Mouse (Mus musculus) adipose tissue, adult 10 weeks (tissue): ENCODE results near the gene Pfn1. TPM values are rescaled to one million over a fixed set of nuclear protein-coding genes. Genes with fewer than 3 reads are reported as not detected.

Experiments
- polyA plus RNA-seq: library from polyadenylated mRNA; stranded (reverse); fragments of 350-450 nt; fragmentation: Illumina TruSeq; extraction: RNeasy Lipid Tissue Mini Kit (QIAGEN cat#74804); gene quantifications from one replicate; pipeline ENCODE4 v1.2.3, GENCODE M21; 2014; ENCODE audit warnings: low read depth, low replicate concordance

Gene Pfn1
- polyA plus RNA-seq = 446 TPM

DNA sequence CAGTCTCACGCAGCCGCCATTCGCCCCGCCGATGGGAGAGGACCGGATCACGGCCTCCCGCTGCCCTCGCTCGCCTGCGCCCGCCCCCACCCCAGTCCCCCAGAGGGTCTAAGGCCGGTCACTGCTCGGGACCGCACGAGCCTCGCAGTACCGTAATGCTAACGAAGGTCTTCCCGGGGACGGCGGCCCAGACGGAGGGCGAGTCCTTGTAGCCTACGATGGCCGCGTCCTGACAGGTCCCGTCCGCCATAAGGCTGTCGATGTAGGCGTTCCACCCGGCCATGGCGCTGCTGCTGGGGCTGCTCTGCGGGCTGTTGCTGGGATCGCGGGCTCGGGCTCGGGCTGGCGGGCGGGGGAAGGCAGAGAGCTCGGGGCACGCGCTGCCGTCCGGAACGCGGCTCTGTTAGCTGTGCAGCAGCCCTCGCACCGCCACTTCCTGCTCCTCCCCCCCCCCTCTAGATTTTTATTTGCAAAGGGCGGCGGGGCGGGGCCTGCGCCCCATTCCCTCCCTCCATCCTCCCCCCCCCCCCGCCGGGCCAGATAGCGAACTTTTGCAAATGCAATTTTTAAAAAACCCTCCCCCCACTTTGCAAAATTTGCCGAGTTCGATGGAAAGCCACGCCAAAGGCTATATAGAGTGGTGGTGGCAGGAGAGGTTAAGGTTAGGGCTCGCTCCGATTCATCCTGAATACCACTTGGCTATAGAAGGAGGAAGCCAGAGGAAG is at the start of gene Pfn1:
TSS of gene Pfn1 (minus strand) at position 447 of the 725 bp plus-strand sequence.

DNA sequence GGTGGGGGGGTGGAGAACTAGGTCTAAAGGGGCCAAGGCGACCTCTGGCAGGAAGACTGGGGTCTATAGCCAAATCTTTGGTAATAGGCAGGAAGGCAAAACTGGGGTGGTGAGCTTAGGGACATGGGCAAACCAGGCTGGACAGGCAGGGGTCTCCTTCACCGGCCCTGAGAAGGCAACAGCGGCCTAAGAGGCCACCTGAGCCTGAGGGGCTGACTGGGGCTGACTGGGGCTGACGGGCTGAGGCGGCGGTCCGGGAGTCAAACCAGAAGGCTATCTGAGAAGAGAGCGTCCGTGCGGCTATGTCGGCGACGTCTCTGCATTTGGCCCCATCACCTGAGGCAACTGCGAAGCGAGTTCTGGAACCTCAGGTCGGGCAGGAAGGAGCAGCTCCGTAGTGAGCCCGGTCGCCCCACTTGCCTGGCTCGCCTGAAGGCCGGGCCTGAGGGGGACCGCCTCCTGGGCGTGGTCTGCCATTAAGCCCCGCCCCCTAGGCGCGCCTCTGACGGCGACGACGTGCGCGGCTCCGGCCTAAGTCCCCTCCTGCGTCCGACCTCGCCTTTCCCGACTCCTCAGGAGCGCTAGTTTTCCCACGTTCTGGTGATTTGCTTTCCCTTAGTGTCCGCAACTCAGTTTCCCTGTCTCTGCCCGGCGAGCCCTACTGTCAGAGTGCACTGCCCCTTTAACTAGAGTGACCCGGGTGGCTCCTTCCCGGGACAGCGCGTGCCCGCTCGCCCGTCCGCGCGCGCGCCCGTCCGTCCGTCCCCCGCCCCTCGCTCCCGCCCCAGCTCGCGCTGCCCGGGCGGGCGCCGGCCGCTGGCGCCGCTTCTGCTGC is 45.5 kb upstream of the Pfn1 start, which contains the start of the genes Inca1 and Kif1c:
TSS of gene Inca1 (minus strand) at position 434 of the 835 bp plus-strand sequence.
TSS of gene Kif1c (plus strand) at position 827 of the 835 bp plus-strand sequence.

DNA sequence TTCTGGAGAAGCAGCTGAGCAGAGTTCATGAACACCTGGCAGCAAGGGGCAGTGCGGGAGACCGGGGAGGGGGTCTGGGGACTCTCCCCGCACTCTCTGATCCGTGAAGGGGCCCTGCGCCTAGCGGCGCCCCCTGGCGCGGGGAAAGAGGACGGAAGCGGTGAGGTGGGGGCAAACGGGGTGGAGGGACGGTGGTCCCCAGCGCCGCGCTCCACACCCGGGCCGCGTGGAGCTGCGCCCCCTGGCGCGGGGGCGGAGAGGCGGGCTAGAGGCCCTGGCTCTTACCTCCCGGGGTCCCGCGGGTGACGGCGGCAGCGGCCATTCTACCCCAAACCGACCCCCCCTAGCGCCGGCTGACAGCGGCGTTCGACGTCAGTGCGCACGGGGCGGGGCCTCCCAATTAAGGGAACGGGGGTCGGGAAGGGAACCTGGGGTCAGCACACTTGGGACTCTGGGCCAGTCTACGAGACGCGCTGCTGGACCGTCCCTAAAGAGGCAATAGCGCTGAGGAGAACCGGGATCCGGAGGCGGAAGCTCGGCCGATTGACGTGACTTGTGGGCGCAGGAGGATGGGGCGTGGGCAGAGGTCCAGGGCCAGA is 33.3 kb upstream of the Pfn1 start, which contains the start of gene Camta2:
TSS of gene Camta2 (minus strand) at position 505 of the 599 bp plus-strand sequence.

DNA sequence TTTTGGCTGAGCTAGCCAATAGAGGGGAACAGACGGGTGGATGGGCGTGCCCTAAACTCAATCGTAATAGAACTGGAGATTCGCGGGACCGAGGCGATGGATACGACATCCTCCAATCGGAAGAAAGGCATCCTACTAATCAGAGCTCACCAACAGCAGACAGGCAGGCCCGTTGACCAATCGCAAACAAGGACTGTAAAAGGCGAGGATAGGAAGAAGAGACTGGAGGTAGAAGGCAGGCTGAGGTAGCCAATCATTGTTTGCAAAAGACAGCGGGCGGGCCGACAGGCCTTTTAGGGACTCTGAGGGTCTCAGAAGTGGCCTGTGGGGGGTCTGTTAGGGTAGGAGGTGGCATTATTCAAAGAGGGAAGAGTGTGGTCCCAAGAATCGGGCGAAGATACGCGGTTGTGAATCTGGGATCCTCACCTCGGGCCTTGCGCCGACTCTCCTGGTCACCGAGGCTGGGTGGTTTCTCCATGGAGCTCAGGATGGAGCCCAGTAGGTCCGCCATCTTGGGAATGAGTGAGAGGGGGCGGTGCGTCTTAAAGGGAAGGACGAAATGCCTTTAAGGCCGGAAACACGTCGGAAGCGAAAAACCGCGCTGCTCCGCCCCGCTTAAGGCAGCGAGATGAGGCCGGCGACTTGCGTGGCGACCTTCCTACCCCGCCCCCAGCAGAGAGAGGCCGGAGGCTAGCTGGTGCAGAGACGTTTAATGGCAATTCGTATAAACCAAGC is 14.5 kb upstream of the Pfn1 start, which contains the start of gene Spag7:
TSS of gene Spag7 (minus strand) at position 646 of the 735 bp plus-strand sequence.

DNA sequence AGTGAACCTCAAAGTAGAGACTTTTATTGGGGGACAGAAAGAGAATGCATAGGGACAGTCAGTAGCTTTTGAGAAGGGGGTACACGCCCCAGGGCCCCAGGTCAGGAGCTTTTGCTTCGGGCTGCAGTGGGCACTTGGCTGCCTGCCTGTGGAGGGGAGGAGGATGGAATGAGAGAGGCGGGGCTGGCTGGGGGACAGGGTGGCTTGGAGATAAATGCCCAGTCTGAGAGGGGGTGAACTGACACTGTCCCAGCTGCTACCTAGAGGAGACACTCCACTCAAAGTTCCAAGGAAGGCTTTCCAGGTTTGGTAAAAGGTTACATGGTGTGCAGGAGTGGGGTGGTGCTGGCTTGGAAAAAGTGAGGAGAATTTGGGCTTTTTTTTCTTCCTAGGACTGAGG is 2.5 kb upstream of the Pfn1 start, which contains the start of gene Eno3:
TSS of gene Eno3 (plus strand) at position 239 of the 400 bp plus-strand sequence.

DNA sequence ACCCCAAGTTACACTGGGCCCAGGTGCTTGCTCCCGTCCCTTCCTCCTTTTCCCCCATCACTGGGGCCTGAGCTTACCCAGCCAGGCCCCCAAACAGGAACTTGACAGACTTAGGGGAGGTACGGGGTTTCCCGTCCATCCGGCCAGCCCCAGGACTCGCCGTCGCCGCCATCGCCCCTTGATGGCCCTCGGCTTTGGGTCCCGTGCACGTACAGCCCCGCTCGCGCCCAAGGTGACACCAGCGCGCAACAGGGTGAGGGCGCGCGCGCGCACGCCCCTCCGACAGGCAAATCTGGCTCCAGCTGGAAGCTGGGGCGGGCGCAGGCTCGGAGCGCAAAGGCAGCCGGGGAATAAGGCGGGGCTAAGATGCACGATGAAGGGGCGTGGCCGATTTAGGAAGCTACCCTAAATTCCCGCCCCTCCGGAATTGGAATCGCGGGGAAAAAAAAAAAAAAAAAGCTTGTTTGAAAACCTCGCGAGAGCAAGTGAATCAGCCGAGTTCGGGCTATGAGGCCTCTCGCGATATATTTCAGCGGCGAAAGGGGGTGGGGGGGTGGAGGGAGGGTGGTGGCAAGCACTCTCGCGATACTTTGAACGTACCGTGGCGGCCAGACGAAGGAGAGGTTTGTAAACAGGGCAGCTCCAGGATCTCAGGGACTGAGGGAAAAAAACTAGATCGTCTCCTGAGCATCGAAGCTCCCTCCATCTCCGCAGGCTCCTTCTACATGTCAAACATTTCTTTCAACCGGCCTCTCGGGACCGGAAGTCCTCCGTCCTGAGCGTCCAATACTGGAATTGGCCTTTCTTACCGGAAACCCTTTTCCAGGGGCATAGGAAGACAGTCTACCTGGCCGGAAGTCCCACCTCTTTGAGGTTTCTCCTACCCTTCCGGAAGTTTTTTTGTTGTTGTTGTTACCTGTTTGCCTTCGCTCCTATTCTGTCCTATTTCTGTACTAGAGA is 7.5 kb downstream of the Pfn1 start, which contains the start of the genes Rnf167 and Slc25a11:
TSS of gene Rnf167 (plus strand) at position 545 of the 960 bp plus-strand sequence.
TSS of gene Slc25a11 (minus strand) at position 789 of the 960 bp plus-strand sequence.

DNA sequence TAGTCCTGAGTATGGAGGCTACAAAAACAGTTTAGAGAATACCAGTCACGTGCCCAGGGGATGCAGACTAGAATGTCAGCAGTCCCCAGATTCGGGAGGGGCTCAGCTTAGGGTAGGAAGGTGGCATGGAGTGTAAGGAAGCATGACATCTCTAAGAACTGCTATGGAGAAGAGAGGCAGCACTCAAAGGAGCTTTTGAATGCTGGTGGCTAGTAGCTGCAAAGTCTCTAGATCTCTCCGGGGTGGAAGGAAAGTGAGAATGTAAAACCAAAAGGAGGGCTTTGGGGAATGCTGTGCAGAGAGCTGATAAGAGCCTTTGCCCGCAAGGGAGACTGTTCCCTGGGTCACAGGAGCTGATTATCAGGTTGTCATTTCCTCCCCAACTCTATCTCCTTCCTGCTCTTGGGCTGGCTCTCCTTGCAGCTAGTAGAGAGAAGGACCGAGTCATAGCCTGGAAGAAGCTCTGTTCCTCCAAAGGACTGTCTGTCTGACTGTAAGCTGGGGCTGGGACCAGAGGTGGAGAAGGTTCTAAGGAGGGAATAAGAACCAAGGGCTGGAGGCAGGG is 15.6 kb downstream of the Pfn1 start, which contains the start of gene Gp1ba:
TSS of gene Gp1ba (plus strand) at position 409 of the 565 bp plus-strand sequence.

DNA sequence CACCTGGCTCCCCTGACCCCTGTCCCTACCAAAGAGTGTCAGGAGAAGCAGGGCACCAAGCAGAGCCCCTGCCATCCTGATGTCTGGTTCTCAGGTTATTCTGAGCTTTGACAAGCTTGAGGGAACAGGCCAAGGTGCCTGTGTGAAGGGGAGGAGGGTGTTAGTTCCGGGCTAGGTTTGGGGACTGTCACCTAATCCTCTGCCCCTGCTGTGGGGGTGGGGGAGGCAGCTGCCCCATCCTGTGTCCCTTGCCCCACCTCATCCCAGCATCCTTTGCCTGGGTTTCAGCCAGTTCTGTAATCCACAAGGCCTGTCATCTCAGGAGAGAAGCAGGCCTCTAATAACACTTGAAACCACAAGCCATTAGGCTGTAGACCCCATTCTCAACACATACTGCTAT is 35.3 kb downstream of the Pfn1 start, which contains the start of gene Chrne:
TSS of gene Chrne (minus strand) at position 116 of the 400 bp plus-strand sequence.

DNA sequence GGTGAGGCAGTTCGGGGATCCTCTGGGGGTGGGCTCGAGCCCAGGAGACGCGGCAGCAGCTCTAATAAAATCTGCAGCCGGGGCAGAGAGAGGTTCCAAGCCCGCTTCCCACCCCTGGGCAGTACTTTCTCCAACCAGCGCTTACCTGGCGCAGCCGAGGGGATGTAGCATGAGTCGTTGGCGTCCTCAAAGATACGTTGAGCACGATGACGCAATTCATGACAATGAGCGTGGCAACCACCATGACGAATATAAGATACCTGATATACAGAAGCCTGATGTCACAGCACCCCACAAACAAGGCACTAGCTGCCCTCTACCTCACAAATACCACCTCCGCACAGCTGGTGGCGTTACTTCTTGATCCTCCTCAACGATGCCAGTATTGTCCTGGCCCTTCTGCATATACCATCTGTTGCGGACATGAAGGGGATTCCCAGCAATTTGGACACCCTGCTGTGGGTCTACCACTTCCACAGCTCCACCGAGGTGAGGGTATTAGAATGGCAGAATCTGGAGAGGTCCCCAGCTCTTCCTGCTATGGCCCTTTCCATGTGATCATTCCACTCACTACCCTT is 38.8 kb downstream of the Pfn1 start, which contains the start of gene 4930544D05Rik:
TSS of gene 4930544D05Rik (plus strand) at position 333 of the 578 bp plus-strand sequence.

Other genes with a start within 250 kb of the Pfn1 start
- 15.2 TPM for gene Pelp1, start 244.6 kb downstream of the Pfn1 start, polyA plus RNA-seq
- gene Arrb2, start 222.0 kb downstream of the Pfn1 start, polyA plus RNA-seq = 45.5 TPM
- gene Med11, start 202.7 kb downstream of the Pfn1 start, polyA plus RNA-seq = 24.2 TPM
- gene Zmynd15, start 195.2 kb downstream of the Pfn1 start, polyA plus RNA-seq = 5.6 TPM
- 14.8 TPM for gene Cxcl16, start 194.7 kb downstream of the Pfn1 start, polyA plus RNA-seq
- not detected for gene Tm4sf5, start 149.4 kb downstream of the Pfn1 start, polyA plus RNA-seq
- gene Vmo1, start 140.0 kb downstream of the Pfn1 start, polyA plus RNA-seq = not detected
- gene Gltpd2, start 135.4 kb downstream of the Pfn1 start, polyA plus RNA-seq = not detected
- 235 TPM for gene Psmb6, start 129.3 kb downstream of the Pfn1 start, polyA plus RNA-seq
- gene Gm40193, start 121.7 kb downstream of the Pfn1 start, polyA plus RNA-seq = not detected
- 19.3 TPM for gene Pld2, start 114.6 kb downstream of the Pfn1 start, polyA plus RNA-seq
- 74.4 TPM for gene Mink1, start 91.8 kb downstream of the Pfn1 start, polyA plus RNA-seq
- gene 4930544D05Rik, start 38.8 kb downstream of the Pfn1 start, polyA plus RNA-seq = 9.8 TPM
- 0.88 TPM for gene Chrne, start 35.4 kb downstream of the Pfn1 start, polyA plus RNA-seq
- not detected for gene Gp1ba, start 15.5 kb downstream of the Pfn1 start, polyA plus RNA-seq
- 80.8 TPM for gene Rnf167, start 7.4 kb downstream of the Pfn1 start, polyA plus RNA-seq
- 126 TPM for gene Slc25a11, start 7.2 kb downstream of the Pfn1 start, polyA plus RNA-seq
- 36.3 TPM for gene Eno3, start 2.6 kb upstream of the Pfn1 start, polyA plus RNA-seq
- 75.7 TPM for gene Spag7, start 14.8 kb upstream of the Pfn1 start, polyA plus RNA-seq
- gene Camta2, start 33.5 kb upstream of the Pfn1 start, polyA plus RNA-seq = 27.5 TPM
- 21.7 TPM for gene Inca1, start 45.5 kb upstream of the Pfn1 start, polyA plus RNA-seq
- 97.3 TPM for gene Kif1c, start 45.9 kb upstream of the Pfn1 start, polyA plus RNA-seq
- 6.4 TPM for gene Zfp3, start 109.6 kb upstream of the Pfn1 start, polyA plus RNA-seq
- gene Scimp, start 157.9 kb upstream of the Pfn1 start, polyA plus RNA-seq = 0.79 TPM
- gene Rabep1, start 190.1 kb upstream of the Pfn1 start, polyA plus RNA-seq = 17.2 TPM